Mouse (Mus musculus) cortical plate, adult 2 months (tissue): ENCODE results near the gene Pcgf3. TPM values are rescaled to one million over a fixed set of nuclear protein-coding genes. Genes with fewer than 3 reads are reported as not detected.
A peak's percentile ranks its signal among the peaks of the same experiment; 100 is the strongest.

Source experiments
- H3K27ac ChIP-seq: fragments of 200-500 bp; 2 replicates; pipeline ENCODE4 v1.5.1; 2012; ENCODE audit warnings: low read length, control low read depth, inconsistent platforms; ENCODE audit not compliant: insufficient read depth
- H3K4me1 ChIP-seq: fragments of 200-500 bp; 2 replicates; pipeline ENCODE4 v1.6.1; 2011; ENCODE audit warnings: low read length; ENCODE audit not compliant: control insufficient read depth, insufficient read depth
- H3K4me3 ChIP-seq: fragments of 200-500 bp; 2 replicates; pipeline ENCODE4 v1.5.1; 2011; ENCODE audit warnings: mild to moderate bottlenecking, low read length, control low read depth; ENCODE audit not compliant: insufficient read depth
- CTCF ChIP-seq: fragments of 200-500 bp; IDR thresholded peaks from 2 replicates; pipeline ENCODE4 v1.5.1; 2011; ENCODE audit warnings: mild to moderate bottlenecking, control low read depth, low read length; ENCODE audit not compliant: insufficient read depth; ENCODE audit errors: extremely low read depth
- POLR2A ChIP-seq: fragments of 200-500 bp; IDR thresholded peaks from 2 replicates; pipeline ENCODE4 v1.6.1; 2011; ENCODE audit warnings: mild to moderate bottlenecking, low read length, control low read depth; ENCODE audit not compliant: insufficient read depth; ENCODE audit errors: extremely low read depth
- polyA plus RNA-seq: library from polyadenylated mRNA; depleted of rRNA; stranded (reverse); fragments of >200 nt; gene quantifications from 2 replicates; pipeline ENCODE4 v1.2.3, GENCODE M21; 2012; rRNA removed

The Pcgf3 gene
- polyA plus RNA-seq = 17.1 and 18.0 TPM in 2 replicates

DNA sequence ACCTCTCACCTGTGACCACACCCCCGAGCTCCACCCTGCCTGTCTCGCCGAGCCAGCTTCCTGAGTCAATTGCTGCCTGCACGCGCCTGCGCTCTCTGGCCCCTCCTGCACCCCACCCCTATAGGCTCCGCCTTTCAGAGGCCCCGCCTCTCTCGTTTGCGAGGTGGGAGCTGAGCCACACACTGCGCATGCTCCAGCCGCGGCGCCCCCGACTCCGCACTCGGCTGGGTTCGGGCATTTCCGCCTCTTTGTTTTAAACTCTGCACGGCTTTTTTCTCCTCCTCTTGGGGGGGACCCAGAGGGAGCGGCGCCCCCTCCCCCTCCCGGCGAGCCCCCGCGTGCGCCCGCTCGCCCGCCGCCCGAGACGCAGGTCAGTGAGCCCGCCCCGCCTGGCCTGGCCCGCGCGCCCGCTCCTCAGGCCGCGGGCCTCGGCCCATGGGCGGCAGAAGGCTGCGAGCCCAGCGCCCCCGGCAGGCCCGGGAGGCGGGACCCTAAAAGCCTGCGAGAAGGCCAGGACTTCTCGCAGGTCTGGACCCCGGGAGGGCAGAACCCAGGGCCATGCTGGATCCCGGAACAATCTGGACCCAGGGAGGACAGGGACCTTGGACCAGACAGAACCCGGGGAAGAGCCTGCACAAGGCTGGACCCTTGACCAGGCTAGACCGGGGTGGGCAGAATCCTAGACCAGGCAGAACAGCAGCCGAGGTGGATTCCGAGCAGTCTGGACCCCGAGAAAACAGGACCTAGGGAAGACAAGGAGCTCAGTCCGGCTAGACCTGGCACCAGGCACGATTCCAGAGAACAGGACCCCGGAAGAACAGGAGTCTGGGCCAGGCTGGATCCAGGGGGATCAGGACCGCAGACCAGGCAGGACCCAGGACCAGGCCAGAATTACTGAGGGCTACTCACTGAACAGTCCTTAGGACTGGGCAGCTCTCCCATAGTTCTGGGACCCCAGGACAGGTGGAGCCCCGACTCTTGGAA, at the start of gene Pcgf3:
Gene Pcgf3, plus strand, starts transcription at position 151 of the 984 bp plus-strand sequence.
- TF ChIP-seq POLR2A (peak; percentile 52; the same call in 1 of the 2 replicates), CTCF (no peak)
- H3K4me3 ChIP-seq = peak within 1 kb of the TSS; percentile 65
- no peak within 1 kb of the TSS for H3K27ac ChIP-seq
- H3K4me1 ChIP-seq = peaks cover 6% of the 10 kb centered on the region

DNA sequence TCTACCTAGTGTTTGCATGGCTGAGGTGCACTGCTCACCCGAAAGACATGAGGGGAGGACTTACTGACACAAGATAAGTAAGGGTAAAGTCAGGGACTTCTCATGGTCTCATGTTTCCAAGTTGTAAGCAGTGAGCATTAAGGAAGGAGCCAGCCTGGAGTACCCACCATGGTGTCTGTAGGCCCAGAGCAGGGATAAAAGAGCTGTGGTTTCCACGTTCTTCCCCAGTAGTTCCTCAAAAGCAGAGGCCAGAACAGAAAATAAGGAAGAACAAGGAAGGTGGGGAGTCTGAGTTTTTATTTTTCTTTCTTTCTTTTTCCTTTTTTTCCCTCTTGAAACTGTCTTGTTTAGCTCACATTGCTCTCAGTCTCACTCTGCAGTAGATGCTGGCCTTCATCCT, 46.3 kb upstream of the Pcgf3 start:
- no peaks in the 10 kb centered on the region for H3K4me1 ChIP-seq
- H3K27ac ChIP-seq = no peak overlapping the region
- H3K4me3 ChIP-seq = no peak overlapping the region
- TF ChIP-seq POLR2A (no peak), CTCF (no peak)

DNA sequence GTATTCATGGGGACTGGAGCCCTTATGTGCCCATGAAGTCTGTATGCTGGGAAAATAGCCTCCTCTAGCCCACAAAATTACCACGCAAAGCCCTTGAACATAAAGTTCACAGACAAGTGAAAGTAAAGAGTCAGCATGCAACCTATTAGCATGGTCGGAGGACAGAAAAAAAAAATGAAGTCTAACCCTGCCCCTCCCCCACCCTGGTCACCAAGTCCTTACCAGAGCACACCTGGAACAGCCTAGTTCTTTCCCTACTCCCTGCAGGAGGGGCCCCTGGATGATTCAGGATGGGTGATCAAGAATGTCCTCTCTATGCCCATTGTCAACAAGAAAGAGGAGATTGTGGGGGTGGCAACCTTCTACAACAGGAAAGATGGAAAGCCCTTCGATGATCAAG, 38.3 kb upstream of the Pcgf3 start:
- Histone ChIP-seq H3K27ac (no peak overlapping the region), H3K4me3 (no peak overlapping the region), H3K4me1 (no peaks in the 10 kb centered on the region)
- TF ChIP-seq CTCF (no peak), POLR2A (no peak)

DNA sequence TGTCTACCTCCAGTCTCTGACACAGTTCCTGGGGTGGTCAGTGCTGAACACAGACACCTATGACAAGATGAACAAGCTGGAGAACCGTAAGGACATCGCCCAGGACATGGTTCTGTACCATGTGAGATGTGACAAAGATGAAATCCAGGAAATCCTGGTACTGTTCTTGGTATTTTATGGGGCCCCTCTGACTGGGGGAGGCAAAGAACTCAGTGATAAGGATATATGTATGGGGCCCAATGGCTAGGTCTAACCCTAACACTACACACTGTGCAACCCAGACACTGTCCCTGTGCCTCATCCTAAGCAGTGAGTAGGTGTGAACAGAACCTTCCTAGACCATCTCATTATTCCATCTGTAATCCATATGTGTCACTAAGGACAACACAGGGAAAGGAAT, 37.6 kb upstream of the Pcgf3 start:
- Histone ChIP-seq H3K4me1 (no peaks in the 10 kb centered on the region), H3K4me3 (no peak overlapping the region), H3K27ac (no peak overlapping the region)
- TF ChIP-seq CTCF (no peak), POLR2A (no peak)

DNA sequence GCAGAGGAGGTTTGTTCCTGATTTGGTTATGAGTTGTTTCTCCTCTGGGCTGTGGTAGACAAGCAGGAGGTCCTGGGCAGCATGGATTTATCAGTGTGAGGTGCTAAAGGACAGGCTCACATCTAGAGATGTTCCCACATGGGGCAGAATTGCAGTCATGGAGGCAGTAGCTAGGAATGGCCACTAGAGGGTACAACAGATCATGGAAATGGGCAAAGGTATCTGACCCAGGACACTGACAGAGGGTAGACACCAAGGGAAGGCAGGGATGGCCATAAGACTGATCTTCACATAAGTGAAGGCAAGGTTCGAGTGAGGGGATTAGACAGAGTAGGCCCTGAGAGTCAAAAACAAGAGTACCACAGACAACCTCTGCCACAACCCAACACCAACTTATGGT, 33.8 kb upstream of the Pcgf3 start:
- Histone ChIP-seq H3K4me1 (no peaks in the 10 kb centered on the region), H3K27ac (no peak overlapping the region), H3K4me3 (no peak overlapping the region)
- TF ChIP-seq POLR2A = no peak
- peak; percentile 92 for TF ChIP-seq CTCF

DNA sequence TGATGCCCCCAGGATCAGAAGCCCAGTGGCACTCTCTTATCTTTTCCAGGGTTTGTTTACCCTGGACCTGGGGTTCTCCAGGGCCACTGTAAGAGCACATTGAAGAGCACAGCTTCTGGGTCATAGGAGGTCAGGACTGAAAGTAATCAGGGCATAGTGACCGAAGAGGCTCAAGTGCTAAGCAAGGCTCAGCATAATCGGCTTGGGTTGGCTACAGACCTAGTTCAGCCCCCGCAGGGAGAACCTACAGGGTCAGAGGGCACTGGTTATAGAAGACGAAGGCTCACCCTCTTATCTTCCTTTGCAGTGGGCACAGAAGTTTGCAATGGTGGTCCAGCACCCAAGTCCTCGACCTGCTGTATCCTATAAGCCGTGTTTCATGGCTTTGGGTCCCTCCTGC, 29.8 kb upstream of the Pcgf3 start:
- TF ChIP-seq CTCF = no peak
- TF ChIP-seq POLR2A = 0 out of 2 replicates have a peak, but pooled peaks have one; percentile 32
- Histone ChIP-seq H3K4me1 (peaks cover 2% of the 10 kb centered on the region; the same call in 1 of the 2 replicates), H3K27ac (no peak overlapping the region), H3K4me3 (no peak overlapping the region)

DNA sequence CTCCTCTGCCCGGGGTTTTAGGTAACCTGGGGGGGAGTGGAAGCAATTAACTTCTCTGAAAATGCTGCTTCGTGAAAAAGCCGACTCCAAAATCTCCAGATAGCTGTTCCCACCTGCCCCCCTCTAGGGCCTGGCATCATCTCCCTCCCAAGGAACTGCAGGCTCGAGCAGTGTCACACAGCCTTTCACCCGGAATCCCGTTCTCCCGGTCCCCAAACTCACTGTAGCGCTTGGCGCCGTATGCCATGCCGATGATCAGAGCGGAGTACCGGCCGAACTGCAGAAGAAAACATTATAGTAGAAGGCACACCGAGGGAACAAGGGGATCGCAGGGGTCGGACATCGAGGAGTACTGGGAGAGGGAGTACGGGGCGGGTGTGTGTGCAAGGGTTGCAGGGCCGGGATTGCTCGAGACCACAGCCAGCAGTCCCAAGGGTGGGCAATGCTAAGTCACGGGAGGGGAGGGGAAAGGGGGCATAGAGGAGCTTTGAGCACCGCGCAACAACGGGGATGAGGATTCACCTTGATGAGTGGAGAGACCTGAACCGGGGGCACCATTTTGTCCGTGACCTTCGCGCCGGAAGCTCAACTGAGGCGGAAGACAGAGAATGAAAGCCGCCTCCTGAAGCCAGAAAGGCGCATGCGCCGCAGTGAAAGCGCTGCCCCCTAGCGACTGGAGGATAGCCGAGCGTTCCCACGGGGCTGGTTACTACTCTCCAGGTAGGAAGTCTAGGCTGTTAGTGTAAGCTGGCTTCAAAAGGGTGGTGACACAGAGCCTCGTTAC, 27.0 kb upstream of the Pcgf3 start, which contains the start of gene Atp5k:
Gene Atp5k, minus strand, starts transcription at position 645 of the 784 bp plus-strand sequence.
- Histone ChIP-seq H3K4me1 (peaks cover 2% of the 10 kb centered on the region; the same call in 1 of the 2 replicates), H3K27ac (peak within 1 kb of the TSS; percentile 7; the same call in 1 of the 2 replicates), H3K4me3 (peak within 1 kb of the TSS; percentile 94)
- TF ChIP-seq CTCF (peak; percentile 74), POLR2A (peak; percentile 85)

DNA sequence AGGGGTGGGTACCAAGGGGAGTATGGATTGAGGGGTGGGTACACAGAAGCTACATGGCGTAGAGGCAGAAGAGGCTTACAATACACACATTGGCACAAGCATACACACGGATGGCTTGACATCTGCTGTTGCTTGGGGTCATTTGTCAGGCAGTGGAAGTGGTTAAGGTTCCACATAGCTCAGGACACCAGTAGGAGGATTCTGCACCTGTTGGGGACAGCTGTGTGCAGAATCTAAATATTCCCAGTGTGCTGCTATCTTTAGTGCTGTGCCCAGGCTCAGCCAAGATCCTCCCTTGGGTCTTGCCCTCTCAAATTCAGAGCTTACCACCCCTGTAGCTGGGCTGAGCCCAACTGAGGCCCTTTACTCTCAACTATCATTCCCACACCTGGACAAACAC, 24.9 kb upstream of the Pcgf3 start:
- TF ChIP-seq POLR2A = no peak
- TF ChIP-seq CTCF = no peak
- Histone ChIP-seq H3K4me1 (peaks cover 2% of the 10 kb centered on the region; the same call in 1 of the 2 replicates), H3K4me3 (no peak overlapping the region), H3K27ac (no peak overlapping the region)

DNA sequence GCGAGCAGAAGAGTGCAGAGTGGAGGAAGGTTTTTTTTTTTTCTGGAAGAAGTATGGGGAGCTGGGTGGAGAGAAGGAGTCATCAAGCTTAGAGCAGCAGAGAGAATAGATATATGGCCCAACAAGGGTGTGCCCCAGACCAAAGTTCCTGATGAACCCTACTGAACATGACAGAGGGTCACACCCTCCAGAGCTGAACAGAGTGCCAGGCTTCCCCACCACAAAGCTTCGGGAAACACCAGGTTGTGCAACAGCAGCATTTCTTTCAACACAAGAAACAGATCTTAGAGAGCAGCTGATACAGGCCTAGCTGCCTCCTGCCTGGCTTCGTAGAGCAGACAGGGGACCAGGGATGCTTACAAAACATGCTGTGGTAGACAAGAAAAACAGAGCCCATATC, 14.1 kb upstream of the Pcgf3 start:
- Histone ChIP-seq H3K4me1 (no peaks in the 10 kb centered on the region), H3K4me3 (no peak overlapping the region), H3K27ac (no peak overlapping the region)
- TF ChIP-seq POLR2A (no peak), CTCF (no peak)
